Mouse (Mus musculus): ENCODE results near the gene Idi2. TPM values are rescaled to one million over a fixed set of nuclear protein-coding genes. Genes with fewer than 3 reads are reported as not detected.

The Idi2 gene
- polyA plus RNA-seq, 1 experiment from 2014 or later = not detected

Small RNA genes lying within 50 kb of the gene (microRNA-seq; reads per million reads assigned to microRNA genes)
- gene Gm22750 = not detected

Other genes starting within 250 kb of the Idi2 start
- 57.5 and 58.9 TPM in 2 replicates for gene Wdr37, start 81.0 kb upstream of the Idi2 start, polyA plus RNA-seq (2015; fragmentation: Nextera tagmentation; extraction: Ambion mirVana)
- 111 and 120 TPM in 2 replicates for gene Idi1, start 67.4 kb upstream of the Idi2 start, polyA plus RNA-seq (2015; fragmentation: Nextera tagmentation; extraction: Ambion mirVana)
- not detected in 2 replicates for gene Gm9745, start 4.6 kb upstream of the Idi2 start, polyA plus RNA-seq (2015; fragmentation: Nextera tagmentation; extraction: Ambion mirVana)
- gene Gtpbp4, start 43.2 kb downstream of the Idi2 start, polyA plus RNA-seq (2015; fragmentation: Nextera tagmentation; extraction: Ambion mirVana) = 57.0 and 63.2 TPM in 2 replicates
- 41.6 and 42.6 TPM in 2 replicates for gene Larp4b, start 141.0 kb downstream of the Idi2 start, polyA plus RNA-seq (2015; fragmentation: Nextera tagmentation; extraction: Ambion mirVana)

All from midbrain, embryonic 16.5 days (tissue).